Mouse (Mus musculus): ENCODE measurements around the gene Fam122b. TPM values are rescaled to one million over a fixed set of nuclear protein-coding genes. Genes with fewer than 3 reads are reported as not detected.
A peak's percentile ranks its signal among the peaks of the same experiment; 100 is the strongest.
"Not testable (repeated sequence)": the region's sequence is repeated elsewhere in the genome, so short reads cannot be mapped to it uniquely, and the experiment has no call there.

Gene Fam122b
- 5.7 and 5.8 TPM in 2 replicates for polyA plus RNA-seq (2012; rRNA removed)
- polyA plus RNA-seq (2014; fragmentation: Nextera tagmentation; extraction: Ambion mirVana) = 5.6 and 6.2 TPM in 2 replicates

DNA sequence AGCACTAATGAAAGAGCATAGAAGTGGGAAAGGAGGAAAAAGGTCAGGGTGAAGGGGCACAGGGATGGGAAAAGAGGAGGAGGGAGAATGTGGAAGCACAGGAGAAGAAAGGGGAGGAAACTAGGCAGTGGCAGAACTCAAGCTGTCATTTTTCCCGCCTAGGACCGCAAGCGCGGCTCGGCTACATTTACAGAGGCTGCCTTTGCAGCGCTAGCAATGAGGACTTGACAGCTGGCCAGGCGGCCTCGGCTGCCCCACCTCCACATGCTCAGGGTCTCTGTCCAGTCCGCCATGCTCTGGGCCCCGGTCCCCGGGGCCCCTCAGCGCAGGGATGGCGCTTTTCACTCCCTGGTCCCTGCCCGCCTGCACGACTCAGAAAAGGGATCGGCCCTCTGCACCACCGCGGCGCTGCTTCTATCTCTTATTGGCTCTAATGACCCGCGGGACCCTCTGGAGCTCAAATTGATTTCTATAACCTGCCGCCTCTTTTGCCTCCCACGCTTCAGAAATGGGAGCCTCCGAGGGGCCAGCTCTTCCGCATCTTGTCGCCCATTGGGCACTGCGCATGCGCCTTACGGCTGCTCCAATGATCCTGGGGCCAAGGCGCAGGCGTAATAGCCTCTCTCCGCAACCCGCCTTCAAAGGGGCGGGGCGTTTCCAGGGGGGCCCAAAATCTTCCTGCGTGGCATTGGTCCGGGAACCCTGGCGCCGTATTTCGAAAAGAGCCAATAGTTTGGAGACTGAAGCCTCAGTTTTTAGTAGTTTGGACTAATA, at the start of gene Fam122b:
TSS of gene Fam122b (minus strand) at position 517 of the 774 bp plus-strand sequence.
- 13% methylated on average over 40 of the region's 40 CpGs for WGBS (ENCODE audit: insufficient replicate concordance)
- H3K27me3 ChIP-seq (ENCODE audit: control insufficient read depth, insufficient read depth, low read length) = no peaks in the 10 kb centered on the region
- no peaks in the 10 kb centered on the region for H3K36me3 ChIP-seq (replicated peaks; ENCODE audit: control insufficient read depth, insufficient read depth, low read depth)
- ATAC-seq (ENCODE audit: insufficient read depth) (peak; percentile 81), DNase-seq (ENCODE audit: low read depth in 3 of 3, low spot score in 3 of 3) (peak; percentile 82 to 84 (median 82))
- peaks cover 0 to 7% of the 10 kb centered on the region in 2 experiments; a peak in 2 of 4 replicates for H3K4me1 ChIP-seq (replicated peaks; ENCODE audit: control insufficient read depth in 2 of 2, insufficient read depth in 2 of 2, low read length in 1 of 2)
- peak within 1 kb of the TSS; percentile 1; the same call in 1 of the 2 replicates for H3K27ac ChIP-seq
- peak within 1 kb of the TSS; percentile 58 to 69 for H3K4me3 ChIP-seq (ENCODE audit: insufficient read depth in 1 of 2, low read depth in 2 of 2, low read length in 2 of 2)
- peak within 1 kb of the TSS; percentile 77 for H3K4me2 ChIP-seq (ENCODE audit: low read depth)
- H3K9me3 ChIP-seq (ENCODE audit: control insufficient read depth, low read length) = no peaks in the 10 kb centered on the region
- TF ChIP-seq CTCF (IDR thresholded peaks at IDR 0.05; ENCODE audit: low read depth) (no peak), EP300 (IDR thresholded peaks at IDR 0.05; ENCODE audit: low read depth) (no peak)
- H3K9ac ChIP-seq (replicated peaks) = peak within 1 kb of the TSS; percentile 58

DNA sequence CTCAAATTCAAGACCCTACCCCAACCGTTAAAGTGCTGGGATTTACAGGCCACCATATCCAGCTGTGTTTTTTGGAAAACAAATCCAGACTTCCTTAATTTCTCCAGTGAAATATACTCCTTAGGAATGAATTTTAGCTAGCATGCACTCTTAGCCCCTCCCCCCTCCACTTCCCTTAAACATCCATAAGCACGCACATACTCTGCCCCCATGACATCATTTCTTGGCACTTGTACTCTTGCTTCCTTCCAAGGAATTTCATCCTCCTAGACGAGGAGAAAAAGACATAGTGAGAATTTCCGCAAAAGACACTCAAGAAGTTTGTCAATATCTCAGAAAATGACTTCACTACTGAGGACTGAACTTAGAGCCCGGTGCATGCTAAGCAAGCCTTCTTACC, 18.3 kb upstream of the Fam122b start:
- no peak for ATAC-seq (ENCODE audit: insufficient read depth)
- Histone ChIP-seq H3K4me3 (ENCODE audit: insufficient read depth in 1 of 2, low read depth in 2 of 2, low read length in 2 of 2) (no peak overlapping the region), H3K4me2 (ENCODE audit: low read depth) (no peak overlapping the region), H3K9ac (replicated peaks) (no peak overlapping the region), H3K9me3 (ENCODE audit: control insufficient read depth, low read length) (no peaks in the 10 kb centered on the region), H3K27me3 (ENCODE audit: control insufficient read depth, insufficient read depth, low read length) (no peaks in the 10 kb centered on the region), H3K36me3 (replicated peaks; ENCODE audit: control insufficient read depth, insufficient read depth, low read depth) (no peaks in the 10 kb centered on the region), H3K27ac (no peak overlapping the region), H3K4me1 (replicated peaks; ENCODE audit: control insufficient read depth in 2 of 2, insufficient read depth in 2 of 2, low read length in 1 of 2) (no peaks in the 10 kb centered on the region)
- WGBS (ENCODE audit: insufficient replicate concordance) = 70% methylated on average over 5 of the region's 5 CpGs
- DNase-seq (ENCODE audit: low read depth in 3 of 3, low spot score in 3 of 3) = no peak
- TF ChIP-seq EP300 (IDR thresholded peaks at IDR 0.05; ENCODE audit: low read depth) (no peak), CTCF (IDR thresholded peaks at IDR 0.05; ENCODE audit: low read depth) (no peak)

DNA sequence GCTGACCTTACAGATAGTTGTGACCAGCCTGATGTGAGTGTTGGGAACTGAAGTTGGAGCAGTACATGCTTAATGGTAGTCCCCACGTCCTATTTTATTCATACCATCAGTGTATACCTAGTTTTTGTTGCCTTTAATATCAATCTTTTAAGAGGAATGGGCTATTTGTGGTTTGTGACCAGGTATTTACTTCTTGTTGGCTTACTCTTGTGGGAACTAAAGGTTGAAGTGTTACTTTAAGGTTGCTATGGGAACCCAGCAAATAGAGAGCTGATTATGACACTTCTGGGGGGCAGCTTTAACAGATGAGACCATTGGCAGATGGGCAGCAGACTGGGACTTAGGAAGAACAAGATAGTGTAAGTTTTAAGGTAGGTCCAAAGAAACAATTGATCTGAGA, 3.5 kb upstream of the Fam122b start, which contains the start of gene Fam122c:
TSS of gene Fam122c (plus strand) at position 301 of the 400 bp plus-strand sequence.
- H3K27ac ChIP-seq = no peak within 1 kb of the TSS
- no peak for TF ChIP-seq CTCF (IDR thresholded peaks at IDR 0.05; ENCODE audit: low read depth)
- TF ChIP-seq EP300 (IDR thresholded peaks at IDR 0.05; ENCODE audit: low read depth) = no peak
- no peaks in the 10 kb centered on the region for H3K9me3 ChIP-seq (ENCODE audit: control insufficient read depth, low read length)
- no peak within 1 kb of the TSS for H3K4me3 ChIP-seq (ENCODE audit: insufficient read depth in 1 of 2, low read depth in 2 of 2, low read length in 2 of 2)
- no peaks in the 10 kb centered on the region for H3K36me3 ChIP-seq (replicated peaks; ENCODE audit: control insufficient read depth, insufficient read depth, low read depth)
- H3K4me1 ChIP-seq (replicated peaks; ENCODE audit: control insufficient read depth in 2 of 2, insufficient read depth in 2 of 2, low read length in 1 of 2) = peaks cover 0 to 2% of the 10 kb centered on the region in 2 experiments; a peak in 1 of 4 replicates
- WGBS (ENCODE audit: insufficient replicate concordance) = 29% methylated on average over 1 of the region's 1 CpGs
- DNase-seq (ENCODE audit: low read depth in 3 of 3, low spot score in 3 of 3) (no peak), ATAC-seq (ENCODE audit: insufficient read depth) (no peak)
- no peaks in the 10 kb centered on the region for H3K27me3 ChIP-seq (ENCODE audit: control insufficient read depth, insufficient read depth, low read length)
- no peak within 1 kb of the TSS for H3K9ac ChIP-seq (replicated peaks)
- H3K4me2 ChIP-seq (ENCODE audit: low read depth) = no peak within 1 kb of the TSS

DNA sequence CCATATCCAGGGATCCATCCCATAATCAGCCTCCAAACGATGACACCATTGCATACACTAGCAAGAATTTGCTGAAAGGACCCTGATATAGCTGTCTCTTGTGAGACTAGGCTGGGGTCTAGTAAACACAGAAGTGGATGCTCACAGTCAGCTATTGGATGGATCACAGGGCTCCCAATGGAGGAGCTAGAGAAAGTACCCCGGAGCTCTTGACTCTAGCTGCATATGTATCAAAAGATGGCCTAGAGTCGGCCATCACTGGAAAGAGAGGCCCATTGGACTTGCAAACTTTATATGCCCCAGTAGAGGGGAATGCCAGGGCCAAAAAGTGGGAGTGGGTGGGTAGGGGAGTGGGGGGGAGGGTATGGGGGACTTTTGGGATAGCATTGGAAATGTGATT, 2.0 kb upstream of the Fam122b start:
- not testable (repeated sequence) for H3K27ac ChIP-seq; H3K4me3 ChIP-seq (ENCODE audit: insufficient read depth in 1 of 2, low read depth in 2 of 2, low read length in 2 of 2); H3K9me3 ChIP-seq (ENCODE audit: control insufficient read depth, low read length); ATAC-seq (ENCODE audit: insufficient read depth); H3K27me3 ChIP-seq (ENCODE audit: control insufficient read depth, insufficient read depth, low read length); H3K9ac ChIP-seq (replicated peaks); DNase-seq (ENCODE audit: low read depth in 3 of 3, low spot score in 3 of 3); H3K4me1 ChIP-seq (replicated peaks; ENCODE audit: control insufficient read depth in 2 of 2, insufficient read depth in 2 of 2, low read length in 1 of 2); H3K4me2 ChIP-seq (ENCODE audit: low read depth); H3K36me3 ChIP-seq (replicated peaks; ENCODE audit: control insufficient read depth, insufficient read depth, low read depth)
- 51% methylated on average over 3 of the region's 3 CpGs for WGBS (ENCODE audit: insufficient replicate concordance)

DNA sequence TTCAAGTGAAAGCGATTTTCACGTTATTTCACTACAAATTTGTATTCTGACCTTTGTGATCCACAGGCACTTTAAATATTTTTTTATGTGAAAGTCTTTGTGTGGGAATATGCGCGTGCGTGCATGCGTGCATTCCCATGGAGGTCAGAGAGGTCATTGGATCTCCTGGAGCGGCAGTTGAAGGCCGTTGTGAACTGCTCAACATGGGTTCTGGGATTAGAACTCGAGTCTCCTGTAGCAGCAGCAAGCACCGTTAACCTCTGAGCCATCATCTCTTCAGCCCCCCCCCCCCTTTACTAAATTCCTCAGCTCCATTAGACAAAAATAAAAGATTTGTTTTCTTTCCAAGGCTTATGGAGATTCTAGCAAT, 443 bp upstream of the Fam122b start:
- H3K4me3 ChIP-seq (ENCODE audit: insufficient read depth in 1 of 2, low read depth in 2 of 2, low read length in 2 of 2) = peak overlapping the region; percentile 54 to 58
- peaks cover 0 to 7% of the 10 kb centered on the region in 2 experiments; a peak in 2 of 4 replicates for H3K4me1 ChIP-seq (replicated peaks; ENCODE audit: control insufficient read depth in 2 of 2, insufficient read depth in 2 of 2, low read length in 1 of 2)
- TF ChIP-seq CTCF (IDR thresholded peaks at IDR 0.05; ENCODE audit: low read depth) (no peak), EP300 (IDR thresholded peaks at IDR 0.05; ENCODE audit: low read depth) (no peak)
- ATAC-seq (ENCODE audit: insufficient read depth) (peak; percentile 45; the same call in 1 of the 2 replicates), DNase-seq (ENCODE audit: low read depth in 3 of 3, low spot score in 3 of 3) (no peak)
- peak overlapping the region; percentile 77 for H3K4me2 ChIP-seq (ENCODE audit: low read depth)
- no peaks in the 10 kb centered on the region for H3K36me3 ChIP-seq (replicated peaks; ENCODE audit: control insufficient read depth, insufficient read depth, low read depth)
- no peaks in the 10 kb centered on the region for H3K9me3 ChIP-seq (ENCODE audit: control insufficient read depth, low read length)
- H3K27ac ChIP-seq = no peak overlapping the region
- H3K9ac ChIP-seq (replicated peaks) = peak overlapping the region; percentile 58
- WGBS (ENCODE audit: insufficient replicate concordance) = 15% methylated on average over 10 of the region's 10 CpGs
- no peaks in the 10 kb centered on the region for H3K27me3 ChIP-seq (ENCODE audit: control insufficient read depth, insufficient read depth, low read length)

All from liver, embryonic 14.5 days (tissue).